In genomic region chr4:116644326-116644725, GRCm38 (mm10) we compare ENCODE assay signal across 9 mouse cellular contexts. TPM values are rescaled to one million over a fixed set of nuclear protein-coding genes. Genes with fewer than 3 reads are reported as not detected.
DNase-seq lines count a peak whose midpoint lies in the region; ATAC-seq and TF ChIP-seq lines count a peak whose summit lies in the region.
"Had no signal": no experiment of that assay in that cellular context is flagged by ENCODE, and none has a peak within 500 bp of the region (broad histone marks: within the 10 kb centered on the region; RNA-seq: fewer than 3 reads in every experiment).

No protein-coding gene starts in this region.

- H3K4me2 ChIP-seq in hindbrain, embryonic 15.5 days: no peak overlapping the region
- H3K4me2 ChIP-seq: embryonic facial prominence, embryonic 13.5 days; liver, embryonic 13.5 days had no signal

- H3K9ac ChIP-seq in hindbrain, embryonic 15.5 days: no peak overlapping the region
- no peak overlapping the region for H3K9ac ChIP-seq in ES-Bruce4 (ENCODE audit: low read depth, poor library complexity, severe bottlenecking)
- H3K9ac ChIP-seq: embryonic facial prominence, embryonic 13.5 days; liver, embryonic 13.5 days had no signal

- ATAC-seq in hindbrain, embryonic 15.5 days (ENCODE audit: low FRiP score, low read depth): peak; percentile 34; the same call in 1 of the 2 replicates
- ATAC-seq in megakaryocyte progenitor cell, adult 5-6 weeks (replicated peaks; ENCODE audit: poor library complexity): peak; percentile 95

- H3K4me3 ChIP-seq in hindbrain, embryonic 15.5 days: no peak overlapping the region
- H3K4me3 ChIP-seq in hindbrain, embryonic 10.5 days: no peak overlapping the region
- no peak overlapping the region for H3K4me3 ChIP-seq in ES-Bruce4 (ENCODE audit: low read depth, low read length)
- H3K4me3 ChIP-seq: embryonic facial prominence, embryonic 13.5 days; liver, embryonic 13.5 days had no signal

- H3K36me3 ChIP-seq in hindbrain, embryonic 15.5 days: peaks cover 39% of the 10 kb centered on the region
- H3K36me3 ChIP-seq in hindbrain, embryonic 10.5 days: peaks cover 98% of the 10 kb centered on the region
- peaks cover 55% of the 10 kb centered on the region for H3K36me3 ChIP-seq in ES-Bruce4 (ENCODE audit: control insufficient read depth, insufficient read depth, low read length, poor library complexity, severe bottlenecking)

- TF ChIP-seq POLR2A in ES-Bruce4 (IDR thresholded peaks at IDR 0.05; ENCODE audit: insufficient read depth, low read length): no peak

- no peak for TF ChIP-seq EP300 in ES-Bruce4 (IDR thresholded peaks at IDR 0.05; ENCODE audit: insufficient read depth, low read depth, low read length)

- no peak for DNase-seq in hindbrain, embryonic 10.5 days (ENCODE audit: low spot score)
- DNase-seq in B cell, adult 2 months: peak; percentile 23 to 29
- DNase-seq in induced T-regulatory cell, adult 2 months (ENCODE audit: low read depth): peak; percentile 59
- no peak for DNase-seq in layer of hippocampus, adult 9-11 months
- DNase-seq: liver, embryonic 13.5 days had no signal

- H3K27ac ChIP-seq in hindbrain, embryonic 15.5 days (replicated peaks): no peak overlapping the region
- H3K27ac ChIP-seq in hindbrain, embryonic 10.5 days: no peak overlapping the region
- H3K27ac ChIP-seq in ES-Bruce4 (ENCODE audit: insufficient read depth, low read length): no peak overlapping the region
- H3K27ac ChIP-seq: embryonic facial prominence, embryonic 13.5 days; liver, embryonic 13.5 days had no signal

- peaks cover 28% of the 10 kb centered on the region for H3K4me1 ChIP-seq in hindbrain, embryonic 15.5 days (replicated peaks)
- peaks cover 29% of the 10 kb centered on the region for H3K4me1 ChIP-seq in hindbrain, embryonic 10.5 days (replicated peaks)
- no peaks in the 10 kb centered on the region for H3K4me1 ChIP-seq in ES-Bruce4 (ENCODE audit: control insufficient read depth, insufficient read depth, low read length)

- no peaks in the 10 kb centered on the region for H3K27me3 ChIP-seq in hindbrain, embryonic 15.5 days
- no peaks in the 10 kb centered on the region for H3K27me3 ChIP-seq in hindbrain, embryonic 10.5 days (ENCODE audit: insufficient read depth, poor library complexity, severe bottlenecking)
- H3K27me3 ChIP-seq in ES-Bruce4 (ENCODE audit: control insufficient read depth, insufficient read depth, low read length, poor library complexity, severe bottlenecking): no peaks in the 10 kb centered on the region
- H3K27me3 ChIP-seq: embryonic facial prominence, embryonic 13.5 days; liver, embryonic 13.5 days had no signal

- H3K9me3 ChIP-seq in hindbrain, embryonic 15.5 days: no peaks in the 10 kb centered on the region
- no peaks in the 10 kb centered on the region for H3K9me3 ChIP-seq in hindbrain, embryonic 10.5 days
- H3K9me3 ChIP-seq in ES-Bruce4 (replicated peaks; ENCODE audit: control insufficient read depth, insufficient read depth, low read length, poor library complexity, severe bottlenecking): no peaks in the 10 kb centered on the region
- H3K9me3 ChIP-seq: embryonic facial prominence, embryonic 13.5 days; liver, embryonic 13.5 days had no signal

- peak; percentile 58 for TF ChIP-seq CTCF in ES-Bruce4 (IDR thresholded peaks at IDR 0.05; ENCODE audit: low read depth, low read length)

- WGBS in hindbrain, embryonic 15.5 days: 60% methylated on average over 6 of the region's 6 CpGs
- WGBS in hindbrain, embryonic 10.5 days: 71% methylated on average over 6 of the region's 6 CpGs

RNA-seq across cellular contexts. Expression of gene Akr1a1, which starts 7.2 kb away (rescaled TPM):
- polyA plus RNA-seq in hindbrain, embryonic 15.5 days (2015; fragmentation: Nextera tagmentation; extraction: Ambion mirVana): 704 and 712 TPM in 2 replicates
- 559 and 600 TPM in 2 replicates for polyA plus RNA-seq in hindbrain, embryonic 10.5 days (2016; fragmentation: Nextera tagmentation; extraction: Ambion mirVana)
- 280 and 291 TPM in 2 replicates for polyA plus RNA-seq in ES-Bruce4 (2011; ENCODE audit: insufficient read depth, insufficient read length, low read depth, missing spikeins)
- total RNA-seq in megakaryocyte progenitor cell, adult 5-6 weeks (2015): 370 and 377 TPM in 2 replicates
- 591 and 829 TPM in 2 replicates for total RNA-seq in megakaryocyte progenitor cell, adult 5-6 weeks (2017)

RNA-seq across cellular contexts. Expression of gene Nasp, which starts 16.6 kb away (rescaled TPM):
- polyA plus RNA-seq in hindbrain, embryonic 15.5 days (2015; fragmentation: Nextera tagmentation; extraction: Ambion mirVana): 92.9 and 98.3 TPM in 2 replicates
- polyA plus RNA-seq in hindbrain, embryonic 10.5 days (2016; fragmentation: Nextera tagmentation; extraction: Ambion mirVana): 178 and 293 TPM in 2 replicates
- 514 and 595 TPM in 2 replicates for polyA plus RNA-seq in ES-Bruce4 (2011; ENCODE audit: insufficient read depth, insufficient read length, low read depth, missing spikeins)
- 179 and 194 TPM in 2 replicates for total RNA-seq in megakaryocyte progenitor cell, adult 5-6 weeks (2015)
- 414 and 474 TPM in 2 replicates for total RNA-seq in megakaryocyte progenitor cell, adult 5-6 weeks (2017)

RNA-seq across cellular contexts. Expression of gene Prdx1, which starts 41.0 kb away (rescaled TPM):
- 446 and 514 TPM in 2 replicates for polyA plus RNA-seq in hindbrain, embryonic 15.5 days (2015; fragmentation: Nextera tagmentation; extraction: Ambion mirVana)
- polyA plus RNA-seq in hindbrain, embryonic 10.5 days (2016; fragmentation: Nextera tagmentation; extraction: Ambion mirVana): 1,211 and 1,387 TPM in 2 replicates
- 1,922 and 2,187 TPM in 2 replicates for polyA plus RNA-seq in ES-Bruce4 (2011; ENCODE audit: insufficient read depth, insufficient read length, low read depth, missing spikeins)
- 400 and 435 TPM in 2 replicates for total RNA-seq in megakaryocyte progenitor cell, adult 5-6 weeks (2015)
- total RNA-seq in megakaryocyte progenitor cell, adult 5-6 weeks (2017): 254 and 304 TPM in 2 replicates

RNA-seq across cellular contexts. Expression of gene Ccdc17, which starts 47.9 kb away (rescaled TPM):
- polyA plus RNA-seq in hindbrain, embryonic 15.5 days (2015; fragmentation: Nextera tagmentation; extraction: Ambion mirVana): 4.4 and 4.8 TPM in 2 replicates
- polyA plus RNA-seq in hindbrain, embryonic 10.5 days (2016; fragmentation: Nextera tagmentation; extraction: Ambion mirVana): 1.9 and 3.6 TPM in 2 replicates
- 2.7 and 2.8 TPM in 2 replicates for polyA plus RNA-seq in ES-Bruce4 (2011; ENCODE audit: insufficient read depth, insufficient read length, low read depth, missing spikeins)
- total RNA-seq in megakaryocyte progenitor cell, adult 5-6 weeks (2015): 2.9 and 5.0 TPM in 2 replicates
- total RNA-seq in megakaryocyte progenitor cell, adult 5-6 weeks (2017): 0.91 and 1.4 TPM in 2 replicates

Comparison
In these comparisons a context has a peak if more than half of its experiments do, and no peak if none do; other contexts are left out.
1. DNase-seq: peak in B cell, adult 2 months (2 of 2) and induced T-regulatory cell, adult 2 months (single experiment); none in hindbrain, embryonic 10.5 days (single experiment) and layer of hippocampus, adult 9-11 months (single experiment).